Mouse (Mus musculus) spleen, embryonic (tissue): ENCODE data around the gene Nek8.
"Not testable (repeated sequence)": the region's sequence is repeated elsewhere in the genome, so short reads cannot be mapped to it uniquely, and the experiment has no call there.

Source experiments
- CTCF ChIA-PET: fragments of 350-600 bp; sonication (Branson Sonifier 250); formaldehyde crosslinking; loops from one replicate; lab custom pipeline; 2022; lab: Charles Lee

The Nek8 gene

GRCm38 (mm10) chr11:78152299-78153231 lies 23.9 kb downstream of the Nek8 start:
- CTCF ChIA-PET = no interaction called here

GRCm38 (mm10) chr11:78151161-78151560 lies 25.3 kb downstream of the Nek8 start:
- CTCF ChIA-PET = no interaction called here

- CTCF ChIA-PET = no interaction called here
Observed at GRCm38 (mm10) chr11:78146707-78147543, 29.6 kb downstream of the Nek8 start.

- CTCF ChIA-PET = no interaction called here
Observed at GRCm38 (mm10) chr11:78146168-78146567, 30.3 kb downstream of the Nek8 start.

GRCm38 (mm10) chr11:78143520-78143919 lies 33.0 kb downstream of the Nek8 start:
- CTCF ChIA-PET = no interaction called here

GRCm38 (mm10) chr11:78140665-78141064 lies 35.8 kb downstream of the Nek8 start:
- CTCF ChIA-PET = interaction anchor here (0.6 kb wide), 1 partner anchor 23 kb away, joined by 5 read pairs; no protein-coding TSS in a partner anchor

GRCm38 (mm10) chr11:78138023-78138422 lies 38.5 kb downstream of the Nek8 start:
- CTCF ChIA-PET = no interaction called here

- CTCF ChIA-PET = no interaction called here
Observed at GRCm38 (mm10) chr11:78137584-78137983, 38.9 kb downstream of the Nek8 start.

- CTCF ChIA-PET = no interaction called here
Observed at GRCm38 (mm10) chr11:78136132-78136531, 40.3 kb downstream of the Nek8 start.

GRCm38 (mm10) chr11:78135314-78135713 lies 41.2 kb downstream of the Nek8 start:
- CTCF ChIA-PET = not testable (repeated sequence)

GRCm38 (mm10) chr11:78134344-78134743 lies 42.1 kb downstream of the Nek8 start:
- CTCF ChIA-PET = interaction anchor here (0.6 kb wide), 1 partner anchor 359 kb away, joined by 3 read pairs; no protein-coding TSS in a partner anchor

- CTCF ChIA-PET = interaction anchor here (0.6 kb wide), 1 partner anchor 358 kb away, joined by 3 read pairs; no protein-coding TSS in a partner anchor
Observed at GRCm38 (mm10) chr11:78133915-78134314, 42.6 kb downstream of the Nek8 start.

GRCm38 (mm10) chr11:78129458-78129857 lies 47.0 kb downstream of the Nek8 start:
- CTCF ChIA-PET = no interaction called here

- CTCF ChIA-PET = no interaction called here
Observed at GRCm38 (mm10) chr11:78126739-78127138, 49.7 kb downstream of the Nek8 start.

GRCm38 (mm10) chr11:78125691-78126090 lies 50.8 kb downstream of the Nek8 start:
- CTCF ChIA-PET = interaction anchor here (0.6 to 1.7 kb wide), 2 partner anchors 45 to 65 kb away, joined by 5 to 6 read pairs; partner anchors contain the start of gene Eral1

- CTCF ChIA-PET = no interaction called here
Observed at GRCm38 (mm10) chr11:78123782-78124181, 52.7 kb downstream of the Nek8 start.

- CTCF ChIA-PET = interaction anchor here (0.6 to 0.7 kb wide), 2 partner anchors 15 to 17 kb away, joined by 3 read pairs; no protein-coding TSS in a partner anchor
Observed at GRCm38 (mm10) chr11:78122815-78123214, 53.7 kb downstream of the Nek8 start.

- CTCF ChIA-PET = no interaction called here
Observed at GRCm38 (mm10) chr11:78121176-78121575, 55.3 kb downstream of the Nek8 start.

GRCm38 (mm10) chr11:78119898-78120297 lies 56.6 kb downstream of the Nek8 start:
- CTCF ChIA-PET = interaction anchor here (0.7 kb wide), 1 partner anchor 71 kb away, joined by 3 read pairs; no protein-coding TSS in a partner anchor

- CTCF ChIA-PET = no interaction called here
Observed at GRCm38 (mm10) chr11:78118467-78118866, 58.0 kb downstream of the Nek8 start.

- CTCF ChIA-PET = no interaction called here
Observed at GRCm38 (mm10) chr11:78116146-78116410, 60.4 kb downstream of the Nek8 start.
